Mouse (Mus musculus) layer of hippocampus, postnatal 10 days (tissue): ENCODE measurements at regions not wholly inside any gene's neighbourhood (a gene's known extent, or its start where the extent isn't known, plus 50 kb on each side); places are given as distances from the start of the nearest gene placed in this dataset.

Source experiments
- DNase-seq, 2 experiments: peaks; one replicate each; pipeline ENCODE4 v3.0.0; 2021; ENCODE audit warnings: low spot score in 2 of 2

DNA sequence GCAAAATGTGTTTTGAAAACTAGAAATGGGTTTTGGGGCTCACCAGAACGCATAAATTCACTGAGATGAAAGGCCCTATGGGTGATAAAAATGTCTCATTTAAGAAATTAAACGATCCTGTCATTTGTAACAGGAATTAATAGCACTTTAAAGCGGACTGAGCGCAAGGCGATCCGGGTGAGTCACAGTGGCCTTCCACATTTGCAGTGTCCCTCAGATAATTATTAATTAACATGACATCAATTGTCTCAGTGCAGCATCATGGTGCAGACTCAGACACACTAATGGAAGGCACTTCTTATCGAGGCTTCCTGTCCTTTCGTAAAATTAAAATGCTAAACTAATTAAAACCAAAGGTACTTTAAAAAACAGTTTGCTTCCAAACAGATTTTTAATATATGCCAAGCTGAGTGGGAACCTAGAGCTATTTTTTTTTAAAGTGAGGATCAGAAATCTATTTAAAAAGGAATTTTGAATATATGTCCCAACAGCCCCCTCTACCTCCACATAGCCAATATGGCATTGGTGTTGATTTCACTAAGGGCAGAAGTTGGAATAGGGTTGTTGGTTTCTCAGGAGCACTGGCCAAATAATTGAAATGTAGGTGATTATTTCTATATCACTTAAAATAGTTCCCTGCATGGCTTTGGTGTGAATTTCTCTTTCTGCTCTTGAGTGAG is 262.0 kb upstream of the Id2 start:
- no peak for DNase-seq

GRCm38 (mm10) chr12:25356774-25357173 is 259.8 kb upstream of the Id2 start:
- DNase-seq, result no peak

DNA sequence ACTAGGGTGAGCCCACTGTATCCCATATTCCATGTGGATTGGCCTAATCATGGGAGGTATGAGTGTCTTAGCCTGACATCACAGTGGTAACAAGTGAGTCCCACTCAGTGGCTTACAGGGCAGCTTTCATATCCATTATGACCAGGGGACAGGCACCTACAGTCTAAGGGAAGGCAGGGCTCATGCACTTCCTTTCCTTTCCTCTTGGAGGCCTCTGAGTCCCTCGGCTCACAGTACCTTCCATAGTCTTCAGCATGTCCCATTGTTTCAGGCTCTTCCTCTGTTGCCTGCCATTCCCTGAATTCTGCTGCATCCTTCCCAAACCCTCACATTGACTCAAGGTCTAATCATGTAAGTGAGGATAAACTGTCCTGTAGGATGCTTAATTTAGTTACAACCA is 258.3 kb upstream of the Id2 start:
- no peak for DNase-seq

DNA sequence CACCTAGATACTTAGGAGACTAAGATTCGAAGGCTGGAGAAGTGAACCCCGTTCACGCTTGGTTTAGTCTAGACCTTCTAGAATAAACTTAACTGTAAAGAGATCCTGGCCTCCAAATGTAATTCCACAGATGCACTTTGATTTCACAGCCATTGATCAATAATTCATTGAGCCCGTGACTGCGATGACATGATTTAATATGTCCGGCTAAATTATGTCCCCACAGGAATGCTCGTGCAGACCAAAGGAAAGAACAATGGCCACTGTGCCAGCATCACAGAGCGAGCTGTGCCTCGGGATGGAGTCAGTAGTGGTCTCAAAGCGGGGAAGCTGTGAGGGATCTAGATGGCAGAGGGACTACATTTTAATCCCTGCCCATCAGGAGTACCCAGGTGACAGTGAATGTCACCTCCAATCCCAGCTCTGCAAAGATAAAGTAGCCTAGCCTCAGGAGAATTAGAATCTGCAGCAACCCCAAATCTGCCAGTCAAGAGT is 256.5 kb upstream of the Id2 start:
- DNase-seq, result no peak

DNA sequence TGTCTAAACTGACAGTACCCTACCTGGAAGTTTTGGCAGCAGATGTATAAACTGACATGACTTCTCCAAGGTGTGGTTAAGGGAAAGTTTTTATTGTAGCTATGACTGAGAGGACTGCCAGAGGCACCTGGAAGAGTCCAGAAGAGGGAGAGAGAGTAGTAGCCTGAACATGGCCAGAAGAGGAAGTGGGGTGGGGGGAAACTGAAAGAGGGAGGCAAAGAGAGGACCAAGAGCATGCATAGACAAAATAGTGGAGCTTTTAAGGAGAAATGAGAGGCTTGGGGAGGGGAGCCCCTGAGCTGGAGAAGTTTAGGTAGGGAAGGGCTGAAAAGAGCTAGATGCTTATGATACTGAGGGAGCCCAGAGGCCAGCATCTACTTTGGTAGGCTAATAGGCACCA is 255.2 kb upstream of the Id2 start:
- DNase-seq, result no peak

DNA sequence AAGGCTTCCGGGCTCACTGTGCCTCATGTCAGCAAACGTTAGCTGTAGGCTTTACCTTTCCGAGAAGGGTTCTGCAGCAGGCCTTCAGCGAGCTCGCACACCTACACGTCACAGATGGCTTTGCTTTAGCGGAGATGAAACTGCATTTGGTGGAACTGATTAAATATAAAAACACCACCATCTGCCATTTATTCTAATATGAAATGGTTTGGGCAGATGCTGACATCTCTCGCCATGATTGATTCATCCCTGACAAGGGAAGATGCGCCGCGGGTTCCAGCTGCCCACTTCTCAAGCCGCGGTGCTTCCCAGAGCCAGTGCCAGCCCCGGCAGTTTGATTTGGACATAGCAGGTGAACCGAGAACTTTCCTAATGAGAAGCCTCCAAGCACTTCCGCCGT is 247.4 kb upstream of the Id2 start:
- peak in 1 of 2 experiments; percentile 26 for DNase-seq

DNA sequence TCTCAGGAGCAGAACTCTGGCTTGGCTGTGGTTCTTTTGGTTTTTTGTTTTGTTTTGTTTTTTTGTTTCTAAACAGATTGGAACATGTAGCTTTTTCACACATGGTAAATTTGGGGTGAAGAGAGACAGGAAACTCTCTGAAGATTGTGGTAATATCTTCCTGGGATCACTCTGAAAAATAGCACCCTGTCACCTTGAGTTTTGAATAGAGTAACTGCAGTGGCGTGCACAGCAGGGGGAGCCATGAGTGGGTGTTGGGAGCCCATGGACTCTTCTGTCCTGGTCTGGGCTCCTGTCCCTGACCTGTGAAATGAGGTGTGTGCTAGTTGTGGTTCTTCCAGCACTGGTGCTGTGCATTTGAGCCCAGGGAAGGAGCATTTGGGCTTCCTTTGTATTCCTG is 241.8 kb upstream of the Id2 start:
- DNase-seq, result no peak

DNA sequence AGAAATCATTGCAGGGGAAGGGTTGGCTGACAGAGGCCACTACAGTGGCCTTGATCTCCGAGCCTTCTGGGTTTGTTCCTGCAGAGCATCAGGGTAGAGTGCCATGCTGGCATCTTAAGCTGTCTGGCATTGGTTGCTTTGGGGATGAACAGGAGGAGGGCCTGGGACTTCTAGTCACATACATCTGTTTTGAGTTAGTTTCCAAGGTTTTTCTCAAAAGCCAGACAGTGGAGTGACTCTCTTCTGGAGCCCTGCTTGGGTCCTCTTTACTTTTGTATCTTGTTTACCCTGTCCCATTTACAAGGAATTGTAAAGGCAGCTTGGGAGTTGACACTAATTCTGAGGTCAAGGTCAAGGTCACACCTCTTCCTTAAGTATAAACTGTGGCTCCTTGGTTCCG is 239.0 kb upstream of the Id2 start:
- no peak for DNase-seq

DNA sequence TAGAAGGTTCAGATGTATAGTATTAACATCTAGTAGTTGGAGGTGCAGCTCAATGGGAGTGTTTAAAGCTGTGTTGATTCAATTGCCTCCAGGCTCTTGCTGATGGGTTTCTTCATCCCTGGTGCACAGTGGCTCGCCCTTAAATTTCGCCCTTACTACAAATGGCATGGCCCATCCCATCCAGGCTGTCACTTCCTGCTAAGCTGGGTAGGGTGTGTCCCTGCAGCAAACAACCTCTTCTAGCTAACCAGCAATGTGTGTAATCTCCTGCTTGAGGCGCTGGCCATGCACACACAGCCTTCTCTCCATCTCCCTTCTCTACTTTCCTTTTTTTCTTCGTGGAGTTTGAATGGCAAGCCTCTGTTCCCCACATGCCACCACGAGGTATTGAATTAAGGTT is 238.1 kb upstream of the Id2 start:
- no peak for DNase-seq

DNA sequence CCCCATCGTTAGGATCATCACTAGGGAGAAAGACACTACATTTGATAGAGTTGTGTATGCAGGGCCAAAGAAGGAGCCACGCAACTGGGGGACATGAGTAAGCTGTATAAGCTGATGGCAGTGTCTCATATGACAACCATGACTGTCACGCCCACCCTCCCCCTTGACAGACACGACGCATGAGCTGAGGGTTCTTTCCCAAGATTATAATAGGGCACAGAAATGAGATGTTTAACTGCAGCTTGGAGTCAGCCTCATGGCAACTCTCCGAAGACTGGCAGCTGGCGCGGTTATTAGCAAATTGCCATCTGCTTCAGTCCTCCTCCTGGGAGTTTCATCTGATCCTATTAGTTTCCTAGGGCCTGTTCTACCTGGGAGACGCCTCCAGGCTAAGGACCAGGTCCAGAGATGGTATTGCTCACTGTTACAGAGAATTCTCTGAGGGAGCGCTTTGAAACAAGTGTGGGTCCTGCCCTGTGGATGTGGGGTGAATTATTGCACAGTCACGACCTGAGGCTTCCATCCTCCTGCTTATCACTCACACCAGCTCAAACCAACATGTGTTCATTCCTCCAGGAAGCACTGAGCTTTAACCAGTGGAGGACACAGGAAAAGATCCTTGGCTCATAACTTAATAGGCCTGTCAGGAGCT is 235.6 kb upstream of the Id2 start:
- DNase-seq, result peak in 1 of 2 experiments; percentile 21

- DNase-seq, result no peak
Observed at GRCm38 (mm10) chr12:25330004-25330708, 233.2 kb upstream of the Id2 start.

GRCm38 (mm10) chr12:25325901-25326300 is 229.0 kb upstream of the Id2 start:
- DNase-seq, result no peak

DNA sequence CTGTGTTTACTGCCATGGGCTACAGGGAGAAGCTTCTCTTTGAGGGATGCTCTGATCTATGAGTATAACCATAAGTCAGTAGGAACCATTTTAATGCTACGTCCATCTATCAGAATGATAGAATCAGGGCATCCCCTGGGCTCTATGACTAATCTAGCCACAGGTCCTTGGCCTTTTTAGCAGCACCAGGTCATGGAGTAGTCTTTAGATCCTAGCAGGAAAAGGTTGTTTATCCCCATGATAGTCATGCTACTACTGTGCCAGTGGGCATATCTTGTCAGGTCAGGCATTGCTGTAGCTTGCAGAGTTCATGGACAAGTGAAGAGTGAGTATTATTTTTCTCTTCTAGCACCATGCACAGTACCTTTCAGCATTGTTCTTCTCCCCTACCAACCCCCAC is 226.2 kb upstream of the Id2 start:
- no peak for DNase-seq

DNA sequence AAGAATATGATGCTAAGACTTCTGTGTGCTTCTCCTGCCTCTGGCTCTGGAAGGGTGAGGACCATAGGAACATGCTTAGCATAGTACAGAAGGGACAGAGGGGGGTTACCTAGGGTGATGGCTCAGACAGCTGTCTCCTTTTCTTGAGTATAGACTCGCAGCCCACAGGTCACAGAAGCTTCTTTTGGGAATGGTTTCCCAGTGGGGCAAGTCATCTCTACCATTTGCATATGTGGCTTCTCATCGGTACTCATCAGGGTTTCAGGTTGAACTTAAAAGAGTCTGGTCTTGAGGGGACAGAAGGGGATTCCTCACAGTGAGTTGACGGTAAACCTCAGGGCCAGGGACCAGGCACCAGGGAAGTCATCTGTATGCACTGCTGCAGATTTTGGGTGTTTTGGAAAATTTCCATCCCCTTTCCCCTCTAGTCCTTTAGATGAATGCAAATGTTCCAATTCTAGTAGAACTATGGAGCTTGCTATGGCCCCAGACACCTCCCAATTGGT is 223.4 kb upstream of the Id2 start:
- DNase-seq, result no peak

- no peak for DNase-seq
Observed at GRCm38 (mm10) chr12:25319846-25320245, 222.9 kb upstream of the Id2 start.

DNA sequence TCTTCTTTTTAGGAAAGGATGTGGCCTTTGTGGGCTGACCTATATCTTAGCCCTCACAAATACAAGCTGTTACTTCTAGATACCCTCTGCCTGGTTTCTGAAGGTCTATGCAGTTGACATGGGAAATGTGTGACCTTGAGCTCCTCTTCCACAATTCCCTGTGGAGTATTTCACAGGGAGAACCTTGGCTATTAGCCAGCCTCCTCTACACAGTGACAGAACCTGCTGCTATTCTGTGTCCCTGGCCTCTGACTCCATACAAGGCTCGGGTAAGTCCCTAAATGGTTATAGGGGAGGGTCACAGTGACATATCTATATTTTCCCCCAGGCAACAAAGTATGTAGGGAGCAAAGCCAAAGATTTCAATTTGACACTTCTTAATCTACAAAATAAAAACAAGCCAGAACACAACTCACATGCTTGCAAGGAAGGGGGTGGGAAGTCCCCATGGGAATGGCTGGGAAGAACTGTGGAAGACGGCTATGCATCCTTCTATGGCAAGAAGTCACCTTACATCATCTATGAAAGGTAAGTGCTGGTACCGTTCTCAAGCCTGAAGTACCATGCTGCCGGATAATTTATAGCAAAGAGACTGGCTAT is 221.2 kb upstream of the Id2 start:
- no peak for DNase-seq

GRCm38 (mm10) chr12:25315969-25316368 is 219.0 kb upstream of the Id2 start:
- no peak for DNase-seq

DNA sequence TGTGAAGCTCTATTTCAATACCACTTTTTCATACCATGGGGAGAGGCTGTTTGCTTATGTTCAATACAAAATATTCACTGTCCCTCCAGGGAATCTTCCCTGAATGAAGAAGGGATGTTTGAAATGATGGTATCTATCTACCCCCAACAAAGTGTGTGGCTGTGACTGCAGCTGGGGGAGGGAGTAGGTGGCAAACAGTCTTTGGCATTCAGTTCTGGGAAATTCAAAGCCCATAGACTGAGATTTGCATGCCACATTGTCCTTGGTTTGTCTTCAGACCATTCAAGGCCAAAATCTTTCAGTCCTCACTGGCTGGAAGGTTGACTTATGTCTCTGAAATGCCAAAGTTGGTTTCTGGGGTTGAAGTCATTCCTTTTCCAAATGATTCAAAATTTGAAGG is 216.3 kb upstream of the Id2 start:
- DNase-seq, result no peak

DNA sequence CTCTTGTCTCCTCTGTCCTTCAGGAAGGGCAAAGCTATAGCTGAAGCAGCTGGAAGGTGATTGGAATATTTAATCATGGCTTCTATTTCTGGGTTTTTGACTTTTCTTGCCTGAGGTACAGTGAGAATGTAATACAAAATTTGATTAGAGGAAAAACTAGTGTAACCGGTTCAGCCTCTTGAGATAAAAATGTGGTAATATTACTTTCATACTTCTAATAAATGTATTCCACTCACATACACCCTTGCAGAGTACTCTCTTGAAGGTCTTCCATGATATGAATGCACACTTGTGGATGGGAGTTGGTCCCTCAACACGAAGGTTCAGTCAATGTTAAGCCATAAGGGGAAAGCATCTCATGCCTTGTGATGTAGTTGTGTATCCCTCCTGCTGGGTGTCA is 215.4 kb upstream of the Id2 start:
- no peak for DNase-seq

DNA sequence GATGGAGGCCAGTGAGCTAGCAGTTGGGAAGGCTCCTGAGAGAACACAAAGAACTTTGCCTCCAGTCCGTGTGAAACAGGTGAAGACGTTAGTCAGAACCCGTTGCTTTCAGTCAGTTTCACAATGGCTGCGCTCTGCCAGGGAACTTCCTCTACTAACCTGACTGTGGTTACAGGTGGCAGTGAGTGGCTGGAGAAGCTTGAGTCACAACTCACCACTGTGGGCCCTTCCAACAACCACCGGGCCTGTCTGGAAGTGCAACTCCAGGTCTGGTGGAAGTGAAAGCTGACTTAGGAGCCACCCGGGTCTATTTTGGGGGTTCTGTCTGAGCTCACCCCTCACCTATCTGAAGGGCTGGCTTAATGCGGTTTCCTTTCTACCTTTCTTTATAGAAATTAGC is 214.8 kb upstream of the Id2 start:
- DNase-seq, result no peak

GRCm38 (mm10) chr12:25310293-25310946 is 213.5 kb upstream of the Id2 start:
- DNase-seq, result no peak
